Mouse (Mus musculus) ES-E14 (cell line): ENCODE measurements around the gene Spats2l.

Experiments used
- CHD2 ChIP-seq: IDR thresholded peaks from 2 replicates; pipeline ENCODE4 v1.6.1; 2014; ENCODE audit warnings: mild to moderate bottlenecking, low read depth, low read length, inconsistent platforms
- HCFC1 ChIP-seq: IDR thresholded peaks from 2 replicates; pipeline ENCODE4 v1.6.1; 2012; ENCODE audit warnings: low read length, inconsistent platforms, borderline replicate concordance; ENCODE audit not compliant: insufficient read depth
- MAFK ChIP-seq: IDR thresholded peaks from 2 replicates; pipeline ENCODE4 v1.6.1; 2014; ENCODE audit warnings: mild to moderate bottlenecking, low read depth, low read length, inconsistent platforms; ENCODE audit not compliant: insufficient read depth
- ZC3H11A ChIP-seq: IDR thresholded peaks from 2 replicates; pipeline ENCODE4 v1.6.1; 2012; ENCODE audit warnings: low read depth, mild to moderate bottlenecking, inconsistent platforms, low read length, borderline replicate concordance
- ZNF384 ChIP-seq: IDR thresholded peaks from 2 replicates; pipeline ENCODE4 v1.6.1; 2012; ENCODE audit warnings: low read depth, low read length, inconsistent platforms

GRCm38 (mm10) chr1:57795838-57796237 lies 21.9 kb downstream of the Spats2l start:
- no peak for TF ChIP-seq ZNF384
- TF ChIP-seq MAFK: no peak
- TF ChIP-seq CHD2: no peak
- TF ChIP-seq HCFC1: no peak
- TF ChIP-seq ZC3H11A: no peak
